Mouse (Mus musculus): Measurements from ENCODE around the gene Foxred2. TPM values are rescaled to one million over a fixed set of nuclear protein-coding genes. Genes with fewer than 3 reads are reported as not detected.

Foxred2 gene
- total RNA-seq, 4 experiments from 2014 or later, result 0.17 to 0.61 (median 0.31) TPM

DNA sequence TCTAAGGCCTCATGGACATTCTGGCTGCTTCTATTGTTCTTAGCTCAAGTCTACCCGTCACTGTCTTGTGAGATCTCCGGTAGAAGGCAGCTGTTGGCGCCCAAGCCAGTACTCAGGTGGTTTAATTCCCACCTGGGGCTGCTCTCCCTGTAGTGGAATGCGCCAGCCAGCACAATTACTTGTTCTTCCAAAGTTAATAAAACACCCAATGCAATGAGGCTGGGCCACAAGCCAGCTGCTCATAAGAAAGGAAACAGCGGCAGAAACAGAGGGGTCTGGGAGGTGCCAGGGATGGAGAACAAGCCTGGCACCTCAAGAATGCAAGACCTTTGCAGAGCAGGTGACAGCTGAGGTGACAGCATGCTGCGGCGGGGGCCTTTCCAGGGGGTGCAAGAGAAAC lies 7.5 kb downstream of the Foxred2 start:
- DNase-seq (ENCODE audit: low spot score in 2 of 2), result no peak

DNA sequence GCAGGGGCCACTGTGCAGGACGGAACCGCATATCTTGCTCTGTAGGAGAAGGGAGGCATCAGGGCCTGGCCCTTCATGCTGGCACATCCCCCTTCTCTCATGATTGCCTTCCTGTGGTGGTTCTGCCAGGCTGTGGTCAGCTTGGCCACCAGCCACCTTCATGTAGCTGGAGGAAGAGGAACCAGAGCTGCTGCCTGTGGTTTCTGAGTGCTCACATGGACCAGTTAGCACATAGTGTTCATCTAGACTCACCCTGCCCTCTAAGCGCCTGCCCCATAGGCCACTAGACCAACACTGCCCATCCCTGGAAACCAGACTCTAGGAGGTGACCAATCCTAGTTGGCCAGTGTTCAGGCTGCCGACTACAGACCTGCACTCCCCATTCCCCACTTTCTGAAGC lies 10.8 kb downstream of the Foxred2 start:
- peak in 1 of 2 experiments; percentile 20 for DNase-seq (ENCODE audit: low spot score in 2 of 2)

DNA sequence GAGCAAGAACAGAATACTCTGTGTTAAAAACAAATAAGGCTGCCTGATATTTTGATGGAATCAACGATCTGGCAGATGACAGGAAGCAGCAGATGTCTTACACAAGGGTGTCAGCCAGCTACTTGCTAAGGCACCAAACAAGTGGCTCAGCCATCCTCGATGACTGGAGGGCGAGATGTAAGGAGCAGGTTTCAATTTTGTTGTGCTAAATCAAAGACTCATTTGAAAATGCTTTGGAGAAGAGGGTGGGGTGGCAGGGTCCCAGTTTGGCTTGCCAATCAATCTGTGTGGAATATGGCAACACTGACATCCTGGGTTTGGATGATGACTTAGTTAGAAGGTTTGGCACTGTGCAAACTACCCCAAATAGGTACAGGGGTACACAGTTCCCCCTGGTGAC lies 15.0 kb downstream of the Foxred2 start:
- DNase-seq (ENCODE audit: low spot score in 2 of 2), result no peak

DNA sequence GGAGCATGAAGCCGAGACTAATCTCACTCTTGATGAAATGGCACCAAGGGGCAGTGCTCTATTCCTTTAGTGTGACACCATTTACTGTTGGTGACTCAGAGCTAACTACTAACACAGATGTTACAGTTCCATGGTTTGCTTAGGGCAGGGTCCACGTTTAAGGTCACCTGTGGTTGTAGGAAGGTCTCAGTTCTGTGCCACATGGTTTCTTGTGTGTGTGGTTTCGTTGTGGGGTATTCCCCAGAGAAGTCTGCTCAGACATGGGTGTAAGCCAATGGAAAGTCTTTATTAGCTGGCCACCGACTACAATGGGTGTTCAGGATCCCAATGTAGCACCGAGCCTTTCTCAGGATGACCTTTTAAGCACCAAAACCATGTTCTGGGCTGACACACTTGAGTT lies 18.0 kb downstream of the Foxred2 start:
- no peak for DNase-seq (ENCODE audit: low spot score in 2 of 2)

DNA sequence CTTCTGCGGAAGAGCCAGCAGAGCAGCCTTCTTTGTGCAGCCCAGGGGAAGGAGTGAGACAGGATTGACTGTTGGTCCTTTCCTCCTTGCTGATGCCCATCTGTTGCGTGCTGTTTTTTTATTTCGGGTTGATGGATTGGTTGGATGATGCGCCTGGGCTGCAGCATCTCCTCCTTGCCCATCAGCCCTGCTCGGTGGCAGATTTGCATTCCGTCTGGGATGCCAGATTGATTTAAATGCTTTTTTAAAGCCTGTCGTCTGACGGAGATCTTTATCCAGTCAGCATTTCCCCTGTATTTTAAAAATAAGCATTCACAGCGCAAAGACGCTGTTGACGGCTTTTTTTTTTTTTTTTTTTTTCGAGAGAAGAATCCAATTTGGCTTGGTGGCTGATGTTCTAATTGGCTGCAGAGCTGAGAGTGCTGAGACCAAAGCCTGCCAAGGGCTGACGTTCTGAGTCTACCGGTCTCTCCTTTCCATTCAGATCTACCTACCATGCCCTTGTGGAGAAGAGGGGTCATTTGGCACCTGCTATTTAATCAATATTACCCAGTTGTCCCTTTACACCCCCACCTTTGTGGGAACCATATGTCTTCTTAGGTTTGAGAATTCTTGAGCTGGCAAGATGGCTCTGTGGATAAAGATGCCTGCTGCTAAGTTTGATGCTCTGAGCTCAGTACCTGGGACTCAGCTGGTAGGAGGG lies 20.7 kb downstream of the Foxred2 start:
- no peak for DNase-seq (ENCODE audit: low spot score in 2 of 2)

DNA sequence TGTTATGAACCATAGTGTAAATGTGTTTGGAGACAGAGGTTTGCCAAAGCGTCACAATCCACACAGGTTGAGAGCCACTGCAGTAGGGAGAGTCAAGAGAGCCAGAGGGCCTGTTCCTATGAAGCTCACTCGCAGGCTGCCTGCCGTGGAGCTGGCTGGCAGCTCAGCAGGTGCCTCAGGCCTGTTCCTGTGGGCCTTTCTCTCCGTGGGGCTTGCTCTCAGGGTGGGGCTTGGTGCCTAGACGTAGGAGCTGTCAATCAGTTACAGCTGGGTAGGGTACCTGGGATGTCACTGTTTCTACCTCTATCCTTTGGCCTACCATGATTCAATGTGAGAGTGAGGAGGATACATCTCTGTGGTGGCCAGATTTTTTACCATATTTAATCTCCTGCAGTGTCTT lies 21.6 kb downstream of the Foxred2 start:
- no peak for DNase-seq (ENCODE audit: low spot score in 2 of 2)

DNA sequence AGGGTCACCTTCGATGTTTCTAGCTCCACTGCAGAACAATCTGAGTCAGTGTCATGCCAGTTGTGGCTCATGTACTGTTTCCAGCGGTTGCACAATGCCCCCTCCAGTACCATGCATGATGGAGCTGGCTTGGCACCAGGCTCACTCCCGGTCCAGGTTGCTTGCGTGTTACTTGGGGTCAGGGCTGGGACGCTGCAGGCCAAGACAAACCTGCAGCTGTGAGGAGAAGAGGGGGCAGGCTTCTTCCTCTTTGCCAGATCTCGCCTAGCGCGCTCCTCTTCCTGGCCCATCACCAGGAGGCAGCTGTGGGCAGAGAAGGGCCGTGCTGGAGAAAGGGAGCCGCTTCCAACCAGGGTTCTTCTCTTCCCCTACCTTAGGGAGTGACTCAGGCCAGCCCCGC lies 22.2 kb downstream of the Foxred2 start:
- DNase-seq (ENCODE audit: low spot score in 2 of 2), result peak in 1 of 2 experiments; percentile 28

DNA sequence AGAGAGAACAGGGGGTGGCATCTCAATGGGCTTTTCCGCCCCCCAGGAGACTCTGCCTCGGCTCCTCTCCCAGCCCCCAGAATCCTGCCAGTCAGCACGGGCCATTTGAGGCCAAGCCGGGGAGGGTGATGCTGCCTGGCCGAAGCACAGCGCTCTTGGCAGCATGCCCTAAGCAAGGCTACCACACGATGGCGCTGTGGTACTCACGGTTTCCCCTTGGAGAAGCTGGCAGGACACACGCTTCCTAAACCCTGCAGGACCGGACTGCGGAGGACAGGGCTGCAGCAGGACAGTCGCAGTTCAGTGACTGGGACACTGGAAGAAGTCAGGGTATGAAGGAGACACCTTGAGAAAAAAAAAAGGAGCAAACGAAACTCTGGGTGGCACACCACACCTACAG lies 22.8 kb downstream of the Foxred2 start:
- DNase-seq (ENCODE audit: low spot score in 2 of 2), result peak; percentile 99

DNA sequence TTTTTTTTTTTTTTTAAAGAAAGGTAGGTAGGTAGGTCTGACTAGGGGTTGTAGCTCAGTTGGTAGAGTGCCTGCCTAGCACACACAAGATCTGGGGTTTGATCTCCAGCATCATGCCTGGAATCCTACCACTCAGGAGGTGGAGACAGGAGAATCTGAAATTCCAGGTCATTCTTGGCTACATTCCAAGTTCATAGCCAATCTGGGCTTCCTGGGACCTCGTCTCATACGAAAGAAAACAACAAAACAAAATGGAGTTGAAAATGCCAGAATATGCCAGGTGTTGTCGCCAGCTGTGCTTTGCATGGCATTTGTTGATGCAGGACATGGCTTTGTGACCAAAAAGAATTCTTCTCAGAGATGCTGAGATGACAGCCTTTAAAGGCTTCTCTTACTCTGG lies 23.3 kb downstream of the Foxred2 start:
- no peak for DNase-seq (ENCODE audit: low spot score in 2 of 2)

DNA sequence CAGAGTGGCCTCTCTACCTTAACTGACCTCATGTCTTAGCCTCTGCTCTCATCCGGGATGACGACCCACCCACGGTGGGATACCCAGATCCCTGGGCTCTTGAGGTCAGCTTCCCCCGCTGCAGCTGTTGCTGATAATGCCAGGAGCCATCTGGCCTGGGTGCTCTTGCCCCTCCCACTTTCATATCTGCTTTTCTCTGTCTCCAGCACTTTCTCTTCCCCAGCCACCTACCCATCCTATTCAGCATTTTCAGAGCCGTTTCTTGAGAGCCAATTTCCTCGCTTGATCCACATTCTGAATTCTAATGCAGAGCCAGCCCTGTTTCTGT lies 24.9 kb downstream of the Foxred2 start:
- DNase-seq (ENCODE audit: low spot score in 2 of 2), result peak in 1 of 2 experiments; percentile 25

DNA sequence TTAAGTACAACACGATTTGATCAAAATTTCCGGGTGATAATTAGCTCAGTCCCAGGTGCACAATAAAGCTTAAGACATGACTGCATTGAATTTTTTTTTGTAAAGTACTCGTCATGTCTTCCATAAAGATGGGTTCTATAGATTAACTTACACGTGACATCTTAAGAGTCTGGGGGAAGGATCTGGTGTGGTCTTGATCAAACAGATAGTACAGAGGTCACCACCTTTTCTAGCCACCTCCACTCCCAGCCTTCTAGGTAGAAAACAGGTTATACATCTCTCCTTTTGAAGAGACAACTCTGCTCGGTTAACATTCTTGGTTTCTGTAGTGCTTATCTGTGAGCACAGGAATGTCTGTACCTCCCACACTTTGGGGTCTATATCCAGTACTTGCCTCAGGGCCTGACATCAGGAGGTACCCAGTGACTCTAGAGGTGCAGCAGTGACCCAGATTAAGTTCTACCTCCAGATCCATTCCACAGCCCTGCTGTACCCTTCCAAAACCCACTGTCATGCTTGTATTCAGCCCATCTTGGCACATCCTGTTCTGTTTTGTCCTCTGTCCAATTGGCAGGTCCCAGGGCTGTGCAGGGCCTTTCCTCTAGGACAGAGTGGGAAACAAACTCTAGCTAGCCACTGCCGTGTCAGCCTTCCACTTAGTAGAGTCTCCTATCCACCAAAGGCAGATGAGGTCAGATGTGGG lies 25.4 kb downstream of the Foxred2 start:
- no peak for DNase-seq (ENCODE audit: low spot score in 2 of 2)

DNA sequence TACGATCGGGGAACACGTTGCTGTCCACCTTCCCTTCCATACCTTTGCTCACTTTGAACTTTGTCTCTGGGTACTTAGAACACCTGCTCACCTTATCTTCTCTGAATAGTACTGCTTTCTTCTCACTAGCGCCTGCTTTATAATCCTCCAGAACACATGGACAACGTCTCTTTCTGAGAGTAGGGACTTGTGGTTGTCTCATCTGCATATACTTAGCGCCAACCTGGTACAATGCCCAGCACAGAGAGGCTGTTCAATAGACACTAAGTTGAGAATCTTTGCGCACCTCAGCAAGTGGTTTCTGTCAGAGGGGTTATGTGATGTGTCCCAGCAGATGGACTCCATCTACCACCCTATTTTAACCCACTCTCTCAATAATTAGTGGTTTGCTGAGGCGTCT lies 26.7 kb downstream of the Foxred2 start:
- DNase-seq (ENCODE audit: low spot score in 2 of 2), result no peak

DNA sequence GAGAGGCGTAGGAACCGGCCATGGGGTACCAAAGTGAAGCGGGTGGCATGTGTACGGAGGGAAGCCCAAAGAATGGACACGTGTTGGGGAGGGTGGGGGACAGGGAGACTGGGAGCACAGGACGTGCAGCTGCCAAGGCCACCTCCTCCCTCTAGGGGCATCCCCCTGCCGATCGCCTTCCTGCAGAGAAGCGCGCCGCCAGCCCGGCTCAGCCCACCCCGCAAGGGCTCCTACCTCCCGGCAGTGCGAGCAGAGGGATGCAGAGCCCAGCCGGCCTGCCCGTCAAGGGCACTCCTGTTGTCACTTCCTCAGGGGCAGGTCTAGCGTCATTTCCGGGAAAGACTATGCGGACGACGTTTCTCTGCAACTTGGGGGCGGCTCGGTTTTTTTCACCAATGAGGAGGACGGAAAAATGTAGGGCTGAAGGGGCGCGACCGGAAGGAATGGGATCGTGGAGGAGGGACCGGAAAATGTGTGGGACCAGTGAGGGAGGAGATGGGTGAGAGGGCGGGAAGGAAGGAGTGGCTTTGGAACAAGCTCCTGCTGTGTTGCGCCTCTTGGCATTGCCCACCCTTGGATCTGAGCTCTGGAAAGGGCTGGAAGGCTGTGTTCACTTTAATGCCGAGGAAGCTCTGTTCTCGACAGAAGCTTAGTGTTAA lies 27.7 kb downstream of the Foxred2 start, which contains the start of gene Txn2:
Gene Txn2, minus strand, starts transcription at position 334 of the 659 bp plus-strand sequence.
- DNase-seq (ENCODE audit: low spot score in 2 of 2), result peak; percentile 91 to 96

DNA sequence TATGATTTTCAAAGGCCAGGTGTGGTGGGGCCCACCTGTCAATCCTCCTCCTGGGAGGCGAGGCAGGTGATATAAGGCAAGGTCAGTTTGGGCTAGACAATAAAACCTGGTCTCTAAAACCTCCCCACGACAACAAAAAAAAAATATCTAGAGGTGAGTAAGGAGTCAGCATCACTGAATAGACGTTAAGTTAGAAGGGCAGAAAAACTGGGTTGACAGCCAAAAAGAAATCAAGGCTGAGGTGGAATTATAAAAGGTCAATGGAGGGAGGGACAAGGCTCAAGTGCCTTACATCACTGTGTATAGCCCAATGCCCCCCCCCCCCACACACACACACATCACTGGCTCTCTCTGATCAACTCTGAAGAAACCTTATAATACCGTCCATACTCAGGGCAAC lies 28.4 kb downstream of the Foxred2 start:
- DNase-seq (ENCODE audit: low spot score in 2 of 2), result no peak

DNA sequence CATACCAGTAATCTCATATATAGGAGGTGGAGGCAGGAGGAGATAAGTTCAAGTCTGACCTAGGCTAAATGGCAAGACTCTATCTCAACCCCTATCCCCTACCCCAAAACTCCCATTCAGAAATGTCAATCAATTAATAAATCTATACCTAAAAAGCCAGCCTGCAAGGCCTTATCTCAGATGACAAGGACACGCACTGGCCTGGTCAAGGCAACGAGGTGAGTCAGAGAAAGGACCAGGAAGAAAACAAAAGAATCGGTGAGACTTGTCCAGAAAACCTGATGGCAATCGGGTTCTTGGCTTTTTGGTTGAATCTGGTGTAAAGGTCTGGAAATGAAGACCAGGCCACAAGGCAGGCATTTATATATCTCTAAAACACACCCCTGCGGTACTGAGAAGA lies 29.6 kb downstream of the Foxred2 start:
- no peak for DNase-seq (ENCODE audit: low spot score in 2 of 2)

DNA sequence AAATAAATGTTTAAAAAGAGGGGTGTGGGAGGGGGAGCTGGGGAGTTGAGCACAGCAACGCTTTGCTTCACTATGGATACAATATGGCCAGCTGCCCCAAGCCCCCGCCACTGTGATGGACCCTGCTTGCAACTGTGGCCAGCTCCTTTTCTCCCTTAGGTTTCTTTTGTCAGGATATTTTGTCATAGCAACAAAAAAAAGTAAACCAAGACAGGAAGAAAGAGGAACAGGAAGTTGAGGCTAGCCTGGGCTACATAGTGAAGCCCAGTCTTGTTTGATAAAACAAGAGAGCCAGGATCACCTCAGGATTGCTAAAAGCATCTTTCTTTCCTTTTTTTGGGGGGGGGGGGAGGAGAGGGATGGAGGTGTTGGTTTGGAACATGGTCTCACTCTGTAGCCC lies 31.3 kb downstream of the Foxred2 start:
- DNase-seq (ENCODE audit: low spot score in 2 of 2), result no peak

DNA sequence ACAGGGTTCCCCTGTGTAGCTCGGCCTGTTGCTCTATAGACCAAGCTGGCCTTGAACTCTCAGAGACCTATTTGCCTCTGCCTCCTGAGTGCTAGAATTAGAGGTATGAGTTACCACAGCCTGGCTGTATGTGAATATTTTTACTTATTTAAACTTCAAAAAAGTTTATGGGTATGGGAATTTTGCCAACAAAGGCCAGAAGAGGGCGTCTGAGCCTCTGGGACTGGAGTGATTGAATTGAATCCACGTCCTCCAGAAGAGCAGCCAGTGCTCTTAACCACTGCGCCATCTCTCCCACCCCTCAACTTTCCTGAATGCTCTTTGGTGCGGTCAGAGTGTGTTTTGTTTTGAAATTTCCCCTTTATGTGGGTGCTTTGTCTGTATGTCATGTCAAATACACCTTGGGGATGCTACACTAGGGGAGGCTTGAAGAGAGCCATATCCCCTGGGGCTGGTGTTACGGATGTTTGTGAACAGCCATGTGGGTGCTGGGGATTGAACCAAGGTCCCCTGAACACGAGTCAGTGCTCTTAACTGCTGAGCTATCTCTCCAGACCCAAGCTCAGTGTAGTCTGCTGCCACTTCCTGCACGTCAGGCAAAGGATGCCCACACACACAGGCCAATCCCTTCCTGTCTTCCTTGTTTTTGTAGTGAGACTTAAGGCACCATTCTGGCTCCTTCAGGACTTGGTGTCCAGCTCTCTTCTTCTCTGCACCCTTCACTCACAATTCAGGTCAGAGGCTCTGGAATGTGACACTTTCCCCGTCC lies 33.1 kb downstream of the Foxred2 start:
- no peak for DNase-seq (ENCODE audit: low spot score in 2 of 2)

DNA sequence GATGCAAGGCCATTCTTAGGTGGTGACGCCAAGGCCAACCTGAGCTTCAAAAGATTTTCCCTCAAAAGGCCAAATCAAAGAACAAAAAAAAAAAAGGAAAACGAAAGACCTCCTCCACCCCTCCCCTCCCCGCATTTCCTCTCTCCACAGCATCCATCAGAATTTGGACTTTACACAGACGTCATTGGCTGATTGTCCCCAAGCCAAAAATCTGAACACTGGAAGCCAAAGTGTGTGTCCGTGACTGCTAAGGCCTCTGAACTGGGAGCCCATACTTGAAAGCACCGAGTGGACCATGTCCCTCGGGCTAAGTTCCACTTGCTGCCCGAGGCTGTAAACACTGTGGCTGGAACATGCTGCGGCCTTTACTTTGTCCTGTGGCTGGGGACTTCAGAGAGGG lies 33.8 kb downstream of the Foxred2 start:
- DNase-seq (ENCODE audit: low spot score in 2 of 2), result no peak

DNA sequence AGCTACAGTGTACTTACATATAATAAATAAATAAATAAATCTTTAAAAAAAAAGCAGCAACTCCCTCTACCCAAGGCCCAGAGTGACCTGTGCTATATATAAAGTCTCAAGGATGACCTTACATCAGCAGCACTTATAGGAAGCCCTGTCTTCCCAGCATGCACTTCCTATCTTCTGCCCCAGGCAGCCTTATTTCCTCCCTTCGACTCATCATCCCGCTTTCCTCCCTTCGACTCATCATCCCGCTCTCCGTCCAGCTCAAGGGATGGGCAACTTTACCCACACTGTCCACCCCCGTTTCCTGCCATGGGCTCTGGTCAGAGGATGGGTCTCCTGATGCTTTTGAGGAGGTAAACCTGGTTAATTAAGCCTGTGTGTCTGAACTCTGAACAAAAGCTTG lies 34.9 kb downstream of the Foxred2 start:
- no peak for DNase-seq (ENCODE audit: low spot score in 2 of 2)

DNA sequence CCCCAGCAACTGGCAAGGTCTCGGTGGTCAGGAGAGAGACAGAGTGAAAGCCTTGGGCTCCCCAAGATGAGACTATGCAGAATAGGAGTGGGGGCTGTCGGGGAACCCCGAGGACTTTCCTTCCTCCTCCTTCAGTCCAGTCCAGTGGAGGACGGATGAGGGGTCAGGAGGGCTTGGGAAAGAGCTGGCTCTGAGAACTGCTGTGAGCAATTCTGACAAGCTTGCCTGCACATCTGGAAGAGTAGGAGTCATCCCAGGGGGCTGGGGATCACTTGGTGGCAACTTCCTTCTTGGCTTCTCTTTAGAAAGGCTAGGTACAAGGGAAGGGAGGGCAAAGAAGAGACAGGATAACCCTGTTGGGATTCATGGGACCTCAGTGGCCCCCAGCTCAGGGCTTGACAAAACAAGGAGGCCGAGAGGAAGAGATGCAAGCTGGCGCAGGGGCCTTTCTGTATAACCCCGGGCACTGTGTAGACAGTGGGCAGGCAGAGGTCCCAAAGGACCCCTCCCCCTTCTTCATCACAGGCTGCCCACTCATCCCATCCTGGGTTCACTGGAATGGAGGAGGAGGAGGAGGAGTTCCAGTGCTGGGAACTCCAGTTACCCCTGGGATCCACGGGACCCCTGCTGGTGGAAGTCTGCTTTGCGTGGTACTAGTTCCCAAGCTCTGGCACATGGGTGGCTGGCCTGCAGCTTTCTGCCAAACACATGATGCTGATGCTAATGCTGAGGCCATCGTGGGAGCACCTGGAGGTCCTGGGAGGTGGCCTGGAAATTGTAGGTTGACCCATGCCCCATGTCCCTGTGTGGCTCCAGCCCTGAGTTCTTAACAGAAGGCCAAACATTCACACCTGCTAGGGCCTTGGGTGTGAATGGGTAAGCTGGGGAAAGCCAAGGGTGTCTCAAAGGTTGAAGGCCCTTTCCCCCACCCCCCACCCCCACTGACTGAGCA lies 35.7 kb downstream of the Foxred2 start:
- DNase-seq (ENCODE audit: low spot score in 2 of 2), result no peak

DNA sequence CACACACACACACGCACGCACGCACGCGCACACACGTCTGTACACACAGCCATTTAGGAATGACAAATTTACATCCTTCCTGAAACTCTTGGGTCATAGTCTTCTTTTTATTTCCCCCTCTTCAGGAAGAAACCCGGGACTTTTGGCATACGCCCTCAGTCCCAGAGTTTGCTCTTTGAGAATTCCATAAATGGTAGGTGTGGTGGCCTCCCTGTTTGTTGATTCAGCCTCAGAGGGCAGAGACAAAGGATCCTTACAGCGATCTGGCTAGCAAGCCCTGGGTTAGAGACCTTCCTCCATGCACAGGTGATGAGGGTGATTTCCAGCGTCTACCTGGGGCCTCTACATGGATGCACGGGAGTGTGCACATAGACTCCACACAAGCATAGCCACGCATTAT lies 37.1 kb downstream of the Foxred2 start:
- DNase-seq (ENCODE audit: low spot score in 2 of 2), result no peak

Measured in gastrocnemius, adult 8-10 months (tissue).